Mouse (Mus musculus) heart, adult 18-20 months (tissue): ENCODE results near the gene Rpl23a. TPM values are rescaled to one million over a fixed set of nuclear protein-coding genes. Genes with fewer than 3 reads are reported as not detected.

Experiments
- DNase-seq, 2 experiments: peaks; one replicate each; pipeline ENCODE4 v3.0.0; 2021 to 2022; ENCODE audit warnings: mixed read lengths in 1 of 2
- total RNA-seq, 2 experiments: library from RNA; stranded (reverse); gene quantifications; 2 replicates each; pipeline ENCODE4 v1.2.3; 2021

Rpl23a gene
- total RNA-seq, 2 experiments from 2014 or later = 866 to 935 TPM

- DNase-seq = no peak
These were observed 16.0 kb downstream of the Rpl23a start for GRCm38 (mm10) chr11:78167257-78167959.

- no peak for DNase-seq
These were observed 16.7 kb downstream of the Rpl23a start for GRCm38 (mm10) chr11:78166640-78167039.

DNA sequence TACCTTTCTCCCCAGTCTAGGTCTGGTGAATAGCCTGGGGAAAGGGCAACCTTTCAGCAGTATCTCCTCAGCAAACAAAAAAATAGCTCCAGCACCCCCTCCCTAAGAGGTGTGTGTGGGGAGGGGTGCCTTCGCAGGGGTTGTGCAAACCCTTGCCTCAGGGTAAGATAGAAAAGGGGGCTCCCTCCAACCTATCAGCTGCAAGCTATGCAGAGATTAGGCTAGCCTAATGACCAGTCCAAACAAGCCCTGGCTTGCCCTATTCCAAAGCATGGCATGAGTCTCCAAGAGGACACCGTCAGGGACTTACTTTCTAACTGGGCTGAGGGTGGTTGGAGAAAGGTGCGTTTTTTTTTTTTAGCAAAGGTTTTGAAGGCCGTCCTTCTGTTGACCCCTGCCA is 17.2 kb downstream of the Rpl23a start:
- DNase-seq = no peak

- no peak for DNase-seq
These were observed 17.6 kb downstream of the Rpl23a start for GRCm38 (mm10) chr11:78165761-78166109.

DNA sequence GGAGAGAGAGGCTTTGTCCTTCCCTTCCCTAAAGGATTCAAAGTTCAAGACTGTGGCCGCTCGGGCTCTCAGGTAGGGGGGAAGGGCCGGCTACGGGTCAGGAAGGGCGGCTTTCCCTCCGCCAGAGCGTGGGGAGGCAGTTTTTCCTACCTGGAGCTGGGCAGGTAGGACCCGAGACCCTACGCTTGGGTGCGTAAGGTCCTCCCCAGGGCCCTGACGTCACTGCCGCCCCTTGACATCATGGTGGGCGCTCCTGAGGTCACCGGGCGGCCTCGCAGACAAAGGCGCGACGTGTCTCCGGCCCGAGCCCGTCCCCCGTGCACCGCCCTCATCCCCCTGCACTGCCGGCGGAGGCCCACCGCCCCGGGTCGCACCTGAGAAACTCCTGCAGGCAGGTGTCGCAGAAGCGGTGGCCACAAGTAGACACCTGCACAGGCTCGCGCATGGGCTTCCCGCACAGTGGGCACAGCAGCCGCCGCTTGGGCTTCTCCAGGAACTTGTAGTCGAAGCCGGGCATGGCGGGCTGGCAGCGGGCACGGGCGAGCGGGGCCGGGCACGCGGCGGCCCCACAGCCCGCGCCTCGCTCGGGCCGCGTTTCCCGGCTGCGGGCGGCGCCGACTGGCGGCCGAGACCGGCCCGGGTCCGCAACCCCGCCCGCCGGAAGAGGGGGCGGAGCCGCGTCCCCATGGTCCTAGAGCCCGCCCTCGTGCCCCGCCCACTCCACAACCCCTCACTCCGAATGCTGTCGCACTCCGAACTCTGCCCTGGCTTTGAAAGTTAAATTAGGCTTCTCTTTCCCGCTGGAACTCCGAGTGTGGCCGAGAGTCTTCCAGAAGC is 18.2 kb downstream of the Rpl23a start, which contains the start of gene Traf4:
Gene Traf4 (minus strand): TSS at position 666 of the 837 bp plus-strand sequence.
- DNase-seq = peak; percentile 88 to 90

DNA sequence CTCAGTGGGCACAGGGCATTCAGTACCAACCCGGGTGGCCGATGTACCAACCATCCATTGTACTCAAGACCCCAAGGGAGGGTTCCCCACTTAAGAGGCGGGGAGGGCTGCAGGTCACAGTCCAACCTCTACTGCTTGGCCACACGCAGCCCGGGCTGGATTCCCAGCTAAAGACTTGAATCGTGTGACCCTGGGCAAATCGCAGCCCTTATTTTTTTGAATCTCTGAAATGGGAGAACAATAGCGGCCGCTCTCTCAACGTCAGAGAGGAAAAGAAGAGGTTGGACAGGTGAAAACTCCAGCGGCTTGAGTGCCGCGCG is 18.8 kb downstream of the Rpl23a start:
- DNase-seq = no peak

GRCm38 (mm10) chr11:78163681-78164603 is 19.4 kb downstream of the Rpl23a start:
- peak; percentile 69 to 73 for DNase-seq

- DNase-seq = no peak
These were observed 20.3 kb downstream of the Rpl23a start for GRCm38 (mm10) chr11:78163045-78163444.

DNA sequence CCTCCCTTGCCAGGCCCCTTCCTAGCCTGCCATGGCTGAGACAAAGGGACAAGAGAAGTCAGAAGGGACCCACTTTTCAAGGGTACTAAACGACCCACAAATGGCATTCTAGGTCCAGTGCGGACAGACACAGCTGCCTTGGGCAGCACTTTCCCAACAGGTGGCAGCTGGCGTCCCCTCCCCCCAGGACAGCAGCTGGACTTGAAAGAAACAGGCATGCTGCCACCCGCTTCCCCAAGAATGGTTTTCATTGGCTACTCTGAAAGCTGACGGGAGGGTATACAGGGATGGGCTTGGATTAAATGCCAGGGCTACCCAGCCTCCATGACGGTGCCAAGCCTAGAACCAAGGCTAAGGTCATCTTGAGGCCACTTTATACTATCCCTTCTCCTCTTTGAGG is 20.9 kb downstream of the Rpl23a start:
- no peak for DNase-seq

DNA sequence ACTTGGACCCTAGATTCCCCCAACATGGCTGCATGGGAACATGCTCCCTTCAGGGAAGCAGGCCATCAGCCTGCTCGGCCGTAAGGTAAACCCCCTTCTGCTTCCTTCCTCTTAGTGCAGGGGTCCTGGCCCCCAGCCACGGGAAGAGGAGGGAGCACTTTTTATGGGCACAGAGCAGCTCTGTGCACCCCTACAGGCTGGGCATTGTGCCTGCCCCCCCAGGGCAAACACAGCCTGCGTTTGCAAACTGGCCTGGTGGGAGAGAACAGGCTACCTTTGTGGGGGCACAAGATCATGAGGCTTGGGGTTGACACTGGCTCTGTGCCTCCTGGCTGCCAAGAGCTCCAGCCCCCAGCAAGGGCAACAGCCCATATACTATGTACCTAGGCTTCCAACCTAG is 21.4 kb downstream of the Rpl23a start:
- no peak for DNase-seq

DNA sequence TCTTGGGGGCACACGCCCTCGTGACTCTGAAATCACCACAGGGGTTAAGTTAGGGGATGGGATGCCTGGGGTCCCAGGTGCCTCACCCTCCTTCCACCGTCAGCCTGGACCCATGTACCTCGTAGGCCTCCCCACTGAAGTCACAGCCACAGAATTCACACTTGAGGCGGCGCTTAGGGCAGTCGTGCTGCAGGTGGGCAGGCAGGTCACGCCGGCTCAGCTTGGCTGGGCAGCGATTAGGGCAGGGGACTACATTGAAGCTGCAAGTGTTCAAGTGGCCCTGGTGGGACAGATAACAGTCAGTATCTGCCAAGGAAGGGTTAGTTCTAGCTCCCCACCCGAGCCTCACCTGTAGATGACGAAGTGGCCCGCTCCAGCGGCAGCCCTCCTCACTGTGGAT is 22.2 kb downstream of the Rpl23a start:
- DNase-seq = no peak

GRCm38 (mm10) chr11:78160675-78161074 is 22.7 kb downstream of the Rpl23a start:
- DNase-seq = no peak

DNA sequence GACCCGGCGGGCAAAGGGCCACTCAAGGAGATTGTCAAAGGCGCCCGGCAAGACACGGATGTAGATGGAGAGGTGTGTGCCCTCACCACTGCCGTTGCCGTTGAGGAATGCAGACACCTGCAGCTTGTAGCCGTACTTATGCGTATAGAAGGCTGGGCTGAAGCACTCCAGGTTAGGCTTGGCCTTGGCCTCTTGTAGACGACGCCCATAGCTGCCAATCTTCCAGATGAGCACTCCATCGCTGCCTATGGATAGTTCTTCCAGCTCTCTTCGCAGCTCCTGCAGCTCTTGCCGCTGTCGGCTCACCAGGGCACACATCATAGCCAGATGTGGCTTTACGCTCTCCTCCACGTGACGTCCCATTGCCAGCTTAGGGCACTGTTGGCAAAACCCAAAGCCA is 23.2 kb downstream of the Rpl23a start:
- DNase-seq = no peak

DNA sequence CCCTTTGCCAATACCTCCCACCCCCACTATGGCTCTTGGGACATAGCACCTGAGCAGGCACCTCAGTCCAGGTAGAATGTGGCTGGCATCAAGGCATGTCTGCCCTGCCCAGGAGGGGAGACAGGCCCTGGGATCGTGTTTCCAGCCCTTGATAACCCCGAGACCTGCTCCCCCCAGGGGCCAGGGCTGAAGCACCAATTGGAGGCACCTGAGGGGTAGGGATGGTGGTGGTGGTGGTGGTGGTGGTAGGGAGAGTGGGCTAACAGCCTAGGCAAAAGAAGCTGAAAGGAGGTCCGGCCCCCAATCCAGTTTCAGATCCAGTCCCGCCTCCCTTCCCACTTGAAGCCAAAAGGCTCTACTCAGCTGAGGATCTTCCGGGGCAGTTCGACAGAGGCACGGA is 23.8 kb downstream of the Rpl23a start:
- DNase-seq = no peak

DNA sequence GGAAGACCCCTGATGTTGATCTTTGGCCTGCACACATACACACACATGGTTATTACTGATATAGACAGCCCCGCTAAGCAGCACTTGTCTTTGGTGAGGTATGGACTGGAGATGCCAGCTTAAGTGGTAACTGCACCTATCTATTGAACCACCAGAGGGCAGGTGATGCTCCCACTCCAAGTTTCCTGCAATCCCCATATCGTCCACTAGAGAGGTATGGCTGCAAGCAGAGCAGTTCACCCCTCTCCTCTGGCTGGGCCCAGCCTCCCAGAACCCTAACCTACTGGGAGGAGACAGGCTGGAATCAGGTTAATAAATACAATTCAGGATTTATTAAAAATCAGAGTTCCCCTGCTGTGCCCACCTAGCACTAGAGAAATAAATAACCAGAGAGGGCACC is 24.3 kb downstream of the Rpl23a start:
- peak; percentile 80 to 84 for DNase-seq

- DNase-seq = no peak
These were observed 27.2 kb downstream of the Rpl23a start for GRCm38 (mm10) chr11:78156156-78156699.

- DNase-seq = no peak
These were observed 27.7 kb downstream of the Rpl23a start for GRCm38 (mm10) chr11:78155674-78156073.

- DNase-seq = no peak
These were observed 29.6 kb downstream of the Rpl23a start for GRCm38 (mm10) chr11:78153778-78154177.

GRCm38 (mm10) chr11:78152299-78153231 is 30.8 kb downstream of the Rpl23a start:
- peak; percentile 79 to 81 for DNase-seq

GRCm38 (mm10) chr11:78151161-78151560 is 32.2 kb downstream of the Rpl23a start:
- DNase-seq = no peak
